Mouse (Mus musculus) stomach, embryonic 16.5 days (tissue): ENCODE measurements around the gene Mrc2. TPM values are rescaled to one million over a fixed set of nuclear protein-coding genes. Genes with fewer than 3 reads are reported as not detected.
A peak's percentile ranks its signal among the peaks of the same experiment; 100 is the strongest.

ENCODE experiments used
- ATAC-seq: fragments of 200-750 bp; cut with Nextera tagmentation; 2 replicates; pipeline ENCODE4 v1.8.0; 2017; ENCODE audit warnings: moderate number of reproducible peaks, moderate TSS enrichment; ENCODE audit not compliant: insufficient read depth, low FRiP score
- H3K27ac ChIP-seq: fragments of 300-500 bp; sonication (generic); 2 replicates; pipeline ENCODE4 v1.5.1; 2014; ENCODE audit warnings: low read length
- H3K27me3 ChIP-seq: fragments of 300-500 bp; sonication (generic); 2 replicates; pipeline ENCODE4 v1.6.1; 2014; ENCODE audit warnings: low read length, control low read depth, mixed read lengths; ENCODE audit not compliant: control insufficient read depth, insufficient read depth
- H3K36me3 ChIP-seq: fragments of 300-500 bp; sonication (generic); 2 replicates; pipeline ENCODE4 v1.6.1; 2014; ENCODE audit warnings: low read length; ENCODE audit not compliant: control insufficient read depth, insufficient read depth
- H3K4me1 ChIP-seq: fragments of 300-500 bp; sonication (generic); 2 replicates; pipeline ENCODE4 v1.6.1; 2014; ENCODE audit warnings: low read length, control low read depth, mixed read lengths; ENCODE audit not compliant: control insufficient read depth, insufficient read depth
- H3K4me2 ChIP-seq: fragments of 300-500 bp; sonication (generic); 2 replicates; pipeline ENCODE4 v1.6.1; 2014; ENCODE audit warnings: low read depth, low read length, mixed read lengths
- H3K4me3 ChIP-seq: fragments of 300-500 bp; sonication (generic); replicated peaks from 2 replicates; pipeline ENCODE4 v1.5.1; 2014; ENCODE audit warnings: mild to moderate bottlenecking, low read length
- H3K9ac ChIP-seq: fragments of 300-500 bp; sonication (generic); 2 replicates; pipeline ENCODE4 v1.6.1; 2014; ENCODE audit warnings: low read length
- H3K9me3 ChIP-seq: fragments of 300-500 bp; sonication (generic); replicated peaks from 2 replicates; pipeline ENCODE4 v1.6.1; 2016; ENCODE audit warnings: low read length, control low read depth; ENCODE audit not compliant: control insufficient read depth
- WGBS: fragments of 180-500 bp; shearing (Covaris S2); extraction: QIAGEN DNeasy Blood & Tissue Kit; methylation state at CpG from one replicate; pipeline ENCODE4 v1.1.7; 2014; 5-methylcytosine and 5-hydroxymethylcytosine counted together
- polyA plus RNA-seq: library from polyadenylated mRNA; unstranded; fragments of >200 nt; fragmentation: Nextera tagmentation; extraction: Ambion mirVana; gene quantifications from 2 replicates; pipeline ENCODE4 v1.2.1, GENCODE M21; 2015

Gene Mrc2
- polyA plus RNA-seq, 1 experiment from 2014 or later: 13.4 TPM

- Histone ChIP-seq H3K36me3 (no peaks in the 10 kb centered on the region), H3K27me3 (no peaks in the 10 kb centered on the region), H3K9ac (no peak overlapping the region), H3K4me1 (peaks cover 23% of the 10 kb centered on the region), H3K4me3 (no peak overlapping the region), H3K4me2 (no peak overlapping the region), H3K27ac (no peak overlapping the region), H3K9me3 (no peaks in the 10 kb centered on the region; the same call in 1 of the 2 replicates)
- ATAC-seq: no peak
- WGBS: 71% methylated on average over 8 of the region's 8 CpGs
Measured at GRCm38 (mm10) chr11:105315296-105315695, 22.9 kb downstream of the Mrc2 start.

DNA sequence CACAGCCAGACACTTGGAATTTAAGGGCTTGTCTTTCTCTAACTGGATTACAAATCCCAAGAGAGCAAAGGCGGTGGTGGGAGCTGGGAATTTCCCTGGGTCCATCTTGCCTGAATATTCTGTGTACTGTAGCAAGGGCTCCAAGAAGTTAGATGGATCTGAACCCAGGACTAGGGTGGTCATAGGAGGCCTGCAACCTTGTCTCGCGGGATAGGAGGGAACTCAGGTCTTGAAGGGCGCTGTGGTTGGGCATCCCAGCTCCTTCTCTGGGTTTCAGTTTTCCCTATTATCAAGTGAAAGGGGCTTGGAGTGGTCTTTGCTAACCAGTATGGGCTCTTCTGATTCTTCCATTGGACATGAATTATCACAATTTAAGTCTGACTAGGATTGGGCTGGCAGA, 23.7 kb downstream of the Mrc2 start:
- Histone ChIP-seq H3K4me2 (no peak overlapping the region), H3K27ac (no peak overlapping the region), H3K36me3 (no peaks in the 10 kb centered on the region), H3K9ac (no peak overlapping the region), H3K4me3 (no peak overlapping the region), H3K9me3 (no peaks in the 10 kb centered on the region; the same call in 1 of the 2 replicates), H3K27me3 (no peaks in the 10 kb centered on the region), H3K4me1 (peaks cover 23% of the 10 kb centered on the region)
- no peak for ATAC-seq
- 90% methylated on average over 4 of the region's 4 CpGs for WGBS

DNA sequence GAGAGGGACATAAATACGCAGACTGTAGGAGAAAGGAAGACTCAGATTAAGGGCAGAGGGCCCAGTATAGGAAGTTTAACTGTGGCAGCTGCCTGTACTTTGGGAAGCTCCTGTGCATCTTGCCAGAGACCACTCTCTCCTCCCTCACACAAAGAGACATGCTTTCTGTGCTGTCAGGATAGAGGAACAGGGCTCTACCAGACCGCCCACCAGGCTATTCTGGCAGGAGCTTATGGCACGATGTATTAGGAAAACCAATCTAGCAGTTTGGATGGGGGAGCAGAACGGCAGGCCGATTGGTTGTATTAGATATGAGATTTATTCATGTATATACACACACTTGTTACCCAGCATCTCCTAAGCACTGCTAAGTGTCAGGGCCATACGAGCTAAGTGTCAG, 25.3 kb downstream of the Mrc2 start:
- Histone ChIP-seq H3K4me2 (no peak overlapping the region), H3K9me3 (no peaks in the 10 kb centered on the region; the same call in 1 of the 2 replicates), H3K9ac (no peak overlapping the region), H3K36me3 (no peaks in the 10 kb centered on the region), H3K27me3 (no peaks in the 10 kb centered on the region), H3K4me3 (no peak overlapping the region), H3K4me1 (peaks cover 14% of the 10 kb centered on the region), H3K27ac (no peak overlapping the region)
- WGBS: 86% methylated on average over 6 of the region's 6 CpGs
- ATAC-seq: no peak

- 53% methylated on average over 2 of the region's 2 CpGs for WGBS
- ATAC-seq: no peak
- no peak overlapping the region for H3K4me2 ChIP-seq
- no peaks in the 10 kb centered on the region for H3K27me3 ChIP-seq
- H3K36me3 ChIP-seq: no peaks in the 10 kb centered on the region
- H3K4me1 ChIP-seq: no peaks in the 10 kb centered on the region
- H3K9ac ChIP-seq: no peak overlapping the region
- H3K4me3 ChIP-seq: no peak overlapping the region
- H3K9me3 ChIP-seq: no peaks in the 10 kb centered on the region; the same call in 1 of the 2 replicates
- no peak overlapping the region for H3K27ac ChIP-seq
Measured at GRCm38 (mm10) chr11:105321090-105321489, 28.6 kb downstream of the Mrc2 start.

DNA sequence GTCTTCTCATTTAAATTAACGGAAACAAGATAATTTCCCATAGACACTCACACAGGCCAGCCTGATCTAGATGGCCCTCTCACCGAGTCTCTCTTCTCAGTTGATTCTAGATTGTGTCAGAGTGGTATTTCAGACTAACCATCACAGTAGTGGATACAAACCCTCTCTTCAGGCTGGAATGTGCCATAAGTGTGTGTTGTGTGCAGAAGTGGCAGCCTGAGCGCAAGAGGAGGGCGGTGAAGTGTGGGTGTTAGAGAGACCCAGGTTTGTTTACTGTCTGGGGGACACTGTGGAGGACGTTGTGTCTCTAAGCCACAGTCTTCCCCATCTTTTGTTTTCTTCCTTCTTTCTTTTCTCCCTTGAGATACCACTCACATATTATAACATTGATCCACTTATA, 31.1 kb downstream of the Mrc2 start:
- no peak overlapping the region for H3K4me3 ChIP-seq
- WGBS: 80% methylated on average over 5 of the region's 5 CpGs
- no peak for ATAC-seq

DNA sequence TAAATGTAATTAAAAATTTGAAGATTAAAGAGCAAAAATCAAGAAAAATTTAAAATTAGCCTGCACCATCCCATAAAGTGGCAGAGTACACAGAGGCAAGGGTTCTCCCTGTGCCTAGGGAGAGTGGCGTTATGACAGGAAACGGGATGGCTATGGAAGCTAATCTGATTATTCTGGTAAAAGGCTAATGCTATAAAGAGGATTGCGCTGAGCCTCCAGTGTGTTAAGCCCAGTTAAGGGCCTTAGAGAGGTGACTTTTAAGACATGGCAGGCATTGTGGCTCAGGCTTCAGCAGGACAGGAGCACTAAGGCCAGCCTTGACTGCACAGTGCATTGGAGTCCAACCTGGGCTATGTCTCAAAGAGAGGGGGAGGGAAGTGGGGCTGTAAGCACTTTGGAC, 34.7 kb downstream of the Mrc2 start:
- H3K4me3 ChIP-seq: no peak overlapping the region
- peaks cover 5% of the 10 kb centered on the region; the same call in 1 of the 2 replicates for H3K4me1 ChIP-seq
- no peak overlapping the region for H3K27ac ChIP-seq
- 89% methylated on average over 3 of the region's 3 CpGs for WGBS
- H3K27me3 ChIP-seq: no peaks in the 10 kb centered on the region
- H3K4me2 ChIP-seq: no peak overlapping the region
- H3K9ac ChIP-seq: no peak overlapping the region
- H3K36me3 ChIP-seq: no peaks in the 10 kb centered on the region
- no peak for ATAC-seq
- no peaks in the 10 kb centered on the region for H3K9me3 ChIP-seq

More for the DNA sequence above, 31.1 kb downstream of the Mrc2 start:
- Histone ChIP-seq H3K4me2 (no peak overlapping the region), H3K9ac (no peak overlapping the region), H3K4me1 (no peaks in the 10 kb centered on the region), H3K36me3 (no peaks in the 10 kb centered on the region), H3K27ac (no peak overlapping the region), H3K27me3 (no peaks in the 10 kb centered on the region), H3K9me3 (no peaks in the 10 kb centered on the region; the same call in 1 of the 2 replicates)

GRCm38 (mm10) chr11:105329962-105330361, 37.5 kb downstream of the Mrc2 start:
- H3K4me1 ChIP-seq: peaks cover 5% of the 10 kb centered on the region; the same call in 1 of the 2 replicates
- no peaks in the 10 kb centered on the region for H3K27me3 ChIP-seq
- no peaks in the 10 kb centered on the region for H3K9me3 ChIP-seq
- H3K36me3 ChIP-seq: no peaks in the 10 kb centered on the region
- no peak overlapping the region for H3K4me3 ChIP-seq
- peak overlapping the region; percentile 69 for H3K27ac ChIP-seq
- ATAC-seq: peak; percentile 37; the same call in 1 of the 2 replicates
- no peak overlapping the region for H3K4me2 ChIP-seq
- H3K9ac ChIP-seq: no peak overlapping the region
- 49% methylated on average over 9 of the region's 9 CpGs for WGBS

- no peak for ATAC-seq
- H3K4me1 ChIP-seq: peaks cover 5% of the 10 kb centered on the region; the same call in 1 of the 2 replicates
- H3K4me3 ChIP-seq: no peak overlapping the region
- H3K4me2 ChIP-seq: no peak overlapping the region
- peak overlapping the region; percentile 69; the same call in 1 of the 2 replicates for H3K27ac ChIP-seq
- no peaks in the 10 kb centered on the region for H3K36me3 ChIP-seq
- 83% methylated on average over 3 of the region's 3 CpGs for WGBS
- no peaks in the 10 kb centered on the region for H3K27me3 ChIP-seq
- H3K9ac ChIP-seq: no peak overlapping the region
- no peaks in the 10 kb centered on the region for H3K9me3 ChIP-seq
Measured at GRCm38 (mm10) chr11:105331129-105331528, 38.7 kb downstream of the Mrc2 start.

DNA sequence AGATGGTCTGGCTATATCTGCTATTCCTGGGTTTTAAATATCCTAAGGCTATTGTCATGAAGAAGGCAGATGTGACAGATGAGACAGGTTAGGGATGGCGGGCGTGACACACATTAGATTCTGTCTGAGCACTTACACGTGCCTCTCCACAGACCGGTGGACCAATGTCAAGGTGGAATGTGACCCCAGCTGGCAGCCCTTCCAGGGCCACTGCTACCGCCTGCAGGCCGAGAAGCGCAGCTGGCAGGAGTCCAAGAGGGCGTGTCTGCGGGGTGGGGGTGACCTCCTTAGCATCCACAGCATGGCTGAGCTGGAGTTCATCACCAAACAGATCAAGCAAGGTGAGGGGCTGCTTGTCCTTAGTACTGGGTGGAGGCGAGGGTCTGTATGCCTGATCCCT, 39.3 kb downstream of the Mrc2 start:
- H3K9me3 ChIP-seq: no peaks in the 10 kb centered on the region
- H3K4me1 ChIP-seq: peaks cover 5% of the 10 kb centered on the region; the same call in 1 of the 2 replicates

More for the DNA sequence above, 39.3 kb downstream of the Mrc2 start:
- Histone ChIP-seq H3K36me3 (no peaks in the 10 kb centered on the region), H3K9ac (no peak overlapping the region), H3K4me2 (no peak overlapping the region), H3K4me3 (no peak overlapping the region), H3K27me3 (no peaks in the 10 kb centered on the region), H3K27ac (no peak overlapping the region)
- 33% methylated on average over 10 of the region's 10 CpGs for WGBS
- ATAC-seq: no peak
